Mouse (Mus musculus): ENCODE results near the gene Ambra1. TPM values are rescaled to one million over a fixed set of nuclear protein-coding genes. Genes with fewer than 3 reads are reported as not detected.

The Ambra1 gene
- polyA plus RNA-seq, 1 experiment: 37.9 TPM

DNA sequence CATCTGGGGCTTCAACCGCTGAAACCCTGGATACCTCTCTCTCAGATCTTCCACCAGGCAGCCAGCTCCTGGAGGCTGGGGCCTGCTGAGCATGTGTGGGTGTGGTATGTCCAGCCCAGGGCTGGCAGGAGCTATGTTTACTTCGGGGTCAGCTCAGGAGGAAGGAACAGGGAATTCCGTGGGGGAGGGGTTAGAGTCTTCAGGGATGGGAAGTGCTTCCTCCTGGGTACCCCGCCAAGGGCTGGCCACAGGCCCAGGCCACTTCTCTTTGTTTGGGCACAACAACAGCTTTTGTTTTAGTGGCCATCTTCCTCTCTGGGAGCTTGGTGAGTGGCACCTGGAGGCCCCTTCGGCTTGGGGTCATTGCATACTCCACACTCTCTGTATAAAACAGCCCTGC lies 223.9 kb downstream of the Ambra1 start:
- Histone ChIP-seq H3K27me3 (ENCODE audit: control insufficient read depth, insufficient read depth, low read length) (no peaks in the 10 kb centered on the region), H3K4me1 (ENCODE audit: control insufficient read depth, insufficient read depth, low read length) (peaks cover 74% of the 10 kb centered on the region), H3K4me3 (replicated peaks; ENCODE audit: insufficient read depth, low read depth, low read length) (no peak overlapping the region), H3K27ac (ENCODE audit: insufficient read depth, low read length) (peak overlapping the region; percentile 70)
- TF ChIP-seq POLR2A (IDR thresholded peaks at IDR 0.05; ENCODE audit: borderline replicate concordance, insufficient read depth, low read length): no peak
- no peak for TF ChIP-seq CTCF (IDR thresholded peaks at IDR 0.05; ENCODE audit: borderline replicate concordance, insufficient read depth, low read depth, low read length)
- peak; percentile 61 to 70 for DNase-seq
- 1% methylated on average over 5 of the region's 5 CpGs for WGBS

DNA sequence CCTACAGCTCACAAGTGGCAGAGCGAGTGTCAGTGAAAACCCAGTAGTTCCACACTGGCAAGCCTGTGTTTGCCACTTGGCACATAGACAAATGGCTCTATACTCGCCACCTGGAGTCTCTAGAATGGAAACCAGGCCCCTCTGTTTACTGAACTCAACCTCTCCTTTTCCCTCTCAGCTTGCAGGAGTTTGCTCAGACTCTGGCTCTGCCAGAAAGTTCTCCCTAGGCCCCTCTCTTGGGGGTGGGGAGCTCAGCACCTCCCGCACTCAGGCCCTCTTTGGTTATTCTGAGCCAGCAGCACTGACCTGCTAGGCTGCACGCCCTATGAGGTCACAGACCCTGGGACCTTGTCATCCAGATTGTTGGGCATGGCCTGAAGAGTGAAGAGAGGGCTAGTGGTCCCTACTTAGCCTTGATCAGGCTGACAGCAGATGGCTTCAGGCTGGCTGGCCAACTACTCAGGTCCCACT lies 225.2 kb downstream of the Ambra1 start:
- DNase-seq: peak; percentile 67 to 75
- Histone ChIP-seq H3K27ac (ENCODE audit: insufficient read depth, low read length) (peak overlapping the region; percentile 44), H3K27me3 (ENCODE audit: control insufficient read depth, insufficient read depth, low read length) (no peaks in the 10 kb centered on the region), H3K4me1 (ENCODE audit: control insufficient read depth, insufficient read depth, low read length) (peaks cover 74% of the 10 kb centered on the region), H3K4me3 (replicated peaks; ENCODE audit: insufficient read depth, low read depth, low read length) (no peak overlapping the region)
- WGBS: 25% methylated on average over 4 of the region's 4 CpGs
- no peak for TF ChIP-seq CTCF (IDR thresholded peaks at IDR 0.05; ENCODE audit: borderline replicate concordance, insufficient read depth, low read depth, low read length)
- TF ChIP-seq POLR2A (IDR thresholded peaks at IDR 0.05; ENCODE audit: borderline replicate concordance, insufficient read depth, low read length): no peak

- Histone ChIP-seq H3K4me1 (ENCODE audit: control insufficient read depth, insufficient read depth, low read length) (peaks cover 77% of the 10 kb centered on the region), H3K27me3 (ENCODE audit: control insufficient read depth, insufficient read depth, low read length) (no peaks in the 10 kb centered on the region), H3K4me3 (replicated peaks; ENCODE audit: insufficient read depth, low read depth, low read length) (no peak overlapping the region), H3K27ac (ENCODE audit: insufficient read depth, low read length) (peak overlapping the region; percentile 44)
- no peak for DNase-seq
- WGBS: 46% methylated on average over 6 of the region's 6 CpGs
- TF ChIP-seq CTCF (IDR thresholded peaks at IDR 0.05; ENCODE audit: borderline replicate concordance, insufficient read depth, low read depth, low read length): no peak
- no peak for TF ChIP-seq POLR2A (IDR thresholded peaks at IDR 0.05; ENCODE audit: borderline replicate concordance, insufficient read depth, low read length)
Measured at GRCm38 (mm10) chr2:91955875-91956274, 225.9 kb downstream of the Ambra1 start.

DNA sequence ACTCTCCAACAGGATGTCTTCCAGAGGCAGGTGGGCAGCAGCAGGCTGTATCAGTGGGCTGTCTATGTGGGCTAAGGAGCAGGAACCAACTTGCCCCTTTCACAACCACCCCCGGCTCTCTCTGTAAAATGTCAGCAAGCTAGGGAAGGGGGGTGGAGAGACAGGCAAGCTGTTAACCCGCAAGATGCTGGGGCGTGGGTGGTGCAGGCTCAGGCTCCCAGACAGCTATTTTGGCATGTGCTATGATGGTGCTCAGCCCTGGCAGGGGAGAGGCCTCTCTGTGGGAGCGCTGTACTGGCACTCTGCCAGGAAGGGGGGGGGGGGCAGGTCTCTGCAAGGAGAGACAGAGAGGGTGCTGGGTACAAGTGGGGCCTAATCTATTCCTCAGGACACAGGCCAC lies 227.2 kb downstream of the Ambra1 start:
- peak; percentile 56 to 62 for DNase-seq
- H3K4me1 ChIP-seq (ENCODE audit: control insufficient read depth, insufficient read depth, low read length): peaks cover 69% of the 10 kb centered on the region
- TF ChIP-seq POLR2A (IDR thresholded peaks at IDR 0.05; ENCODE audit: borderline replicate concordance, insufficient read depth, low read length): no peak
- TF ChIP-seq CTCF (IDR thresholded peaks at IDR 0.05; ENCODE audit: borderline replicate concordance, insufficient read depth, low read depth, low read length): no peak
- peak overlapping the region; percentile 77 for H3K27ac ChIP-seq (ENCODE audit: insufficient read depth, low read length)
- H3K27me3 ChIP-seq (ENCODE audit: control insufficient read depth, insufficient read depth, low read length): no peaks in the 10 kb centered on the region
- 1% methylated on average over 4 of the region's 4 CpGs for WGBS
- peak overlapping the region; percentile 23 for H3K4me3 ChIP-seq (replicated peaks; ENCODE audit: insufficient read depth, low read depth, low read length)

DNA sequence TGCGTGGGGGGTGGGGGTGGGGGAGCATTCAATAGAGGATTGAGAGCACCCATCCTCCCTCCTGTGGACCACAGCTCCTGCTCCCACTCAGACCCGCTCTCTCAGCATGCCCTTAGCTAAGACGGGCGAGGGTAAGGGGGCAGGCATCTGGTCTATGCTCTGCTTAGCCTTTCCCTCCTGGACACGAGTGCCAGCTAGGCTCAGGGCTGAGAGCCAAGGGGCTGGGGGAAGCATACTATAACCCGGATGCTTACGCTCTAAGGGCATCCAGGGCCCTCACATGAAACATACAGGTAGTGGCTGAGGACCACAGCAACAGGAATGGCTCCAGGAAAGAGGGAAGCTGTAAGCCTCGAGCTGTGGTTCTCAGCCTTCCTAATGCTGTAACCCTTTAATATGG lies 228.1 kb downstream of the Ambra1 start:
- Histone ChIP-seq H3K27ac (ENCODE audit: insufficient read depth, low read length) (peak overlapping the region; percentile 45), H3K4me3 (replicated peaks; ENCODE audit: insufficient read depth, low read depth, low read length) (no peak overlapping the region), H3K27me3 (ENCODE audit: control insufficient read depth, insufficient read depth, low read length) (no peaks in the 10 kb centered on the region), H3K4me1 (ENCODE audit: control insufficient read depth, insufficient read depth, low read length) (peaks cover 66% of the 10 kb centered on the region)
- no peak for DNase-seq
- WGBS: 34% methylated on average over 8 of the region's 8 CpGs
- TF ChIP-seq CTCF (IDR thresholded peaks at IDR 0.05; ENCODE audit: borderline replicate concordance, insufficient read depth, low read depth, low read length): no peak
- TF ChIP-seq POLR2A (IDR thresholded peaks at IDR 0.05; ENCODE audit: borderline replicate concordance, insufficient read depth, low read length): no peak

GRCm38 (mm10) chr2:91958701-91959457 lies 228.9 kb downstream of the Ambra1 start:
- H3K4me3 ChIP-seq (replicated peaks; ENCODE audit: insufficient read depth, low read depth, low read length): no peak overlapping the region

DNA sequence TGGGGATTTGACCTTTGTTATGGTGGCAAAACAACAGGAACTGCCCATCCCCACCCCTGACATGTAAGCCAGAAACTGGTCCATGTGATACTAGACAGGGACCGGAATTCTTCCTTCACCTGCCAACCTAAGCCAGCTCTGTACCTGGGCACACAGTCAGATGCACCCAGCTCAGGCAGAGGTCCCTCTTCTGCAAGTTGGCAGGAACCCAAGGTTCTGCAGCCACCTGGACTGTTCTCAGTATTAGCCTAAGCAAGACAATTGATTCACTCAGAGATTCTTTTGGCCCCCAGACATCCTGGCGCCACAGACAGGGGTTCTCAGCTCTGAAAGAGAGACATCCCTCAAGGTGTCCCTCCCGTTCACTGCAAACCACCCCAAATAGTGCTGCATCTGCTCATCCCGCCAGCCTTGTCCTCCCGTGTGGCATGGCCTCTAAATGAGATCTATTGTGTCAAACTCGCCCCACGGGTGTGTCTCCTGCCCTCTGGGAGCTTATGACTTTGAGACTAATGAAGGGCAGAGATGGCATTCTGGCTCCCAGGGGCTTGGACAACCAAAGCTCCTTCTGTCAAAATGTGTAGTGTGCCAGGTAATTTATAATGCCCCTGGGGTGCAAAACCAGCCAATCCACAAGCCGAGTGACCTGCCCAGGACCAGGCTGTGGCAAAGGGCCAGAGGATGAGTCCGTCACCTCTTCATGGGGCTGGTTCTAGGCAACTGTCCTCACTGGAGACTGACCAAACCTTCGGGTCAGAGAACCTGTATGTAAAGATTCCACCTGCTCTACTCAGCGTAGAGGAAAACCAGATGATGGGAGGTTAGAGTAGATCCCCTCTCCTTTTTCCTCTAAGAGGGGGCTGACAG lies 229.8 kb downstream of the Ambra1 start:
- peak; percentile 85 to 95 for DNase-seq
- H3K27me3 ChIP-seq (ENCODE audit: control insufficient read depth, insufficient read depth, low read length): no peaks in the 10 kb centered on the region
- 8% methylated on average over 11 of the region's 11 CpGs for WGBS
- H3K27ac ChIP-seq (ENCODE audit: insufficient read depth, low read length): peak overlapping the region; percentile 90
- TF ChIP-seq POLR2A (IDR thresholded peaks at IDR 0.05; ENCODE audit: borderline replicate concordance, insufficient read depth, low read length) (peak; percentile 15; the same call in 1 of the 2 replicates), CTCF (IDR thresholded peaks at IDR 0.05; ENCODE audit: borderline replicate concordance, insufficient read depth, low read depth, low read length) (no peak)
- peaks cover 56% of the 10 kb centered on the region for H3K4me1 ChIP-seq (ENCODE audit: control insufficient read depth, insufficient read depth, low read length)
- H3K4me3 ChIP-seq (replicated peaks; ENCODE audit: insufficient read depth, low read depth, low read length): peak overlapping the region; percentile 34

More at GRCm38 (mm10) chr2:91958701-91959457, 228.9 kb downstream of the Ambra1 start:
- DNase-seq: peak in 1 of 2 experiments; percentile 66
- 39% methylated on average over 10 of the region's 10 CpGs for WGBS
- Histone ChIP-seq H3K4me1 (ENCODE audit: control insufficient read depth, insufficient read depth, low read length) (peaks cover 59% of the 10 kb centered on the region), H3K27me3 (ENCODE audit: control insufficient read depth, insufficient read depth, low read length) (no peaks in the 10 kb centered on the region), H3K27ac (ENCODE audit: insufficient read depth, low read length) (peak overlapping the region; percentile 90)
- TF ChIP-seq CTCF (IDR thresholded peaks at IDR 0.05; ENCODE audit: borderline replicate concordance, insufficient read depth, low read depth, low read length) (no peak; the same call in 1 of the 2 replicates), POLR2A (IDR thresholded peaks at IDR 0.05; ENCODE audit: borderline replicate concordance, insufficient read depth, low read length) (no peak)
